Mouse (Mus musculus) bone marrow, adult 2 months (tissue): ENCODE results near the gene Icmt. TPM values are rescaled to one million over a fixed set of nuclear protein-coding genes. Genes with fewer than 3 reads are reported as not detected.

ENCODE experiments used
- H3K27ac ChIP-seq: fragments of 200-500 bp; 2 replicates; pipeline ENCODE4 v1.5.1; 2012; ENCODE audit warnings: low read depth, mild to moderate bottlenecking, control low read depth, inconsistent platforms, low read length; ENCODE audit not compliant: control insufficient read depth, poor library complexity, insufficient read depth
- H3K4me1 ChIP-seq: fragments of 200-500 bp; 2 replicates; pipeline ENCODE4 v1.6.1; 2011; ENCODE audit warnings: low read length; ENCODE audit not compliant: control insufficient read depth, insufficient read depth
- H3K4me3 ChIP-seq: fragments of 200-500 bp; replicated peaks from 2 replicates; pipeline ENCODE3; 2011; ENCODE audit warnings: mild to moderate bottlenecking, low read depth, low read length, control low read depth; ENCODE audit not compliant: control insufficient read depth
- CTCF ChIP-seq: fragments of 200-500 bp; IDR thresholded peaks from 2 replicates; pipeline ENCODE4 v1.5.1; 2011; ENCODE audit warnings: low read length, control low read depth; ENCODE audit not compliant: control insufficient read depth, insufficient read depth
- POLR2A ChIP-seq: fragments of 200-500 bp; IDR thresholded peaks from 2 replicates; pipeline ENCODE4 v1.6.1; 2011; ENCODE audit warnings: low read depth, mild to moderate bottlenecking, control low read depth, low read length, borderline replicate concordance; ENCODE audit not compliant: control insufficient read depth
- WGBS: fragments of 180-500 bp; shearing (Covaris S2); methylation state at CpG from one replicate; pipeline ENCODE4 v1.1.7; 2018; 5-methylcytosine and 5-hydroxymethylcytosine counted together
- polyA plus RNA-seq: library from polyadenylated mRNA; stranded (reverse); fragments of >200 nt; gene quantifications from 2 replicates; pipeline ENCODE4 v1.2.4, GENCODE M21; 2011; ENCODE audit warnings: low replicate concordance; ENCODE audit not compliant: missing spikeins, insufficient read depth, insufficient read length

The Icmt gene
- polyA plus RNA-seq, 1 experiment, result 5.0 TPM

- WGBS, result 91% methylated on average over 12 of the region's 12 CpGs
- TF ChIP-seq CTCF (no peak), POLR2A (no peak)
- Histone ChIP-seq H3K4me3 (no peak overlapping the region), H3K4me1 (no peaks in the 10 kb centered on the region), H3K27ac (no peak overlapping the region)
Observed at GRCm38 (mm10) chr4:152333587-152333986, 36.6 kb downstream of the Icmt start.

DNA sequence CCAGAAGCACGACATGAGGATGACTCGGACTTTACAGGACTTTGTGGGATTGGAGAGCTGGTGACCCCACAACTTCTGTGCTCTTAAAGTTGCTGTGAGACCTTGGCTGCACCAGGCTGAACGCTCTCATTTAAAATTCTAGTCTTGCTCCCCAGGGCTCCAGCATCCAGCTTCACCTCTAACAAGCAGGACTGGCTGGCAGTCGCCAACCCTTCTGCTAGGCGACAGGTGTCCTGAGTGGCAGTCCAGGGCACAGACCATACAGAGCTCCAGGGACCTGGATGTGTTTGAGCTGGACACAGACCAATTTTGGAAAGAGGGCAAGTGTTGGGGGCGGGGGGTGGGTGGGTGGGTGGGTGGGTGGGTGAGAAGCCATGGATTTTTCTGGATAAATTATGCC, 40.7 kb downstream of the Icmt start:
- TF ChIP-seq CTCF (no peak), POLR2A (no peak)
- Histone ChIP-seq H3K4me3 (no peak overlapping the region), H3K4me1 (no peaks in the 10 kb centered on the region), H3K27ac (no peak overlapping the region)
- 50% methylated on average over 6 of the region's 6 CpGs for WGBS

DNA sequence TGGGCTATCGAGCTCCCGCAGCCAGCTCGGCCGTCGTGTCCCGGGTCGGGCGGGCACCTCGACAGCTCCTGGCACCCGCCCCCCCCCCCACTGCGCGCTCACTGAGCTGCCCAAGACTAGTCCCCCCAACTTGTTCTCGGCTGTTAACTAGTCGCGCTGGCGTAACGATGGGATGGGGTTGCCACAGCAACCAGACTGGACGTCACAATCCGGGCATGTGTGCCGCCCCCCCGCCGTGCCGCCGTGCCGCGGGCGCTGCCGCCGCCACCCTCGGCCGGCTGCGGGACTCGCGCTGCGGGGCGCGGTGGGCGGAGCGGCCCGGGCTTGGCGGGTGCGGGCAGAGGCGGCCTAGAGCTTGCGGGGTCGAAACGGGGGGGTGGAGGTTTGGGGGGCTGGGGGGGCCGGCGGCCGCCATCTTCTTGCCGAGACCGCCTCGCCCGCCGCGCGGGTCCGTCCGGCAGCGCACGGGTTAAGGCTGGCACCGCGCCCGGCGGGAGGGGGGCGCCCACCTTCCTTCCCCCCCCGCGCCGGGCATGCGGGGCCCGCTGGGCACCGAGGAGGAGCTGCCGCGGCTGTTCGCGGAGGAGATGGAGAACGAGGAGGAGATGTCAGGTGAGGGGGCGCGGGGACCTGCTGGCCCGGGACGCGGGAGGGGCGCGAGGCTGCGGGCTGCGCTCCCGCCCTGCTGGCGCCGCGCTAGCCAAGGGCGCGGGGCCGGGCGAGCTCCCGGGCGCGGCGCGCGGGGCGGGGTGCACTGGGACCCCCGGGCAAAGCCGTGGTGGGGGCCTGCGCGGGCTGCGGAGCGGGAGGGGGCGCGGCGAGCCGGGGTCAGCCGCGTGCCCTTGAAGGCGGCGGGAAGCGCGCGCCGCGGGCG, 41.6 kb downstream of the Icmt start, which contains the start of gene Chd5:
Chd5 (plus strand) TSS at position 233 of the 874 bp plus-strand sequence.
- Histone ChIP-seq H3K4me3 (no peak within 1 kb of the TSS), H3K27ac (no peak within 1 kb of the TSS), H3K4me1 (no peaks in the 10 kb centered on the region)
- no peak for TF ChIP-seq CTCF
- WGBS, result 3% methylated on average over 115 of the region's 120 CpGs

DNA sequence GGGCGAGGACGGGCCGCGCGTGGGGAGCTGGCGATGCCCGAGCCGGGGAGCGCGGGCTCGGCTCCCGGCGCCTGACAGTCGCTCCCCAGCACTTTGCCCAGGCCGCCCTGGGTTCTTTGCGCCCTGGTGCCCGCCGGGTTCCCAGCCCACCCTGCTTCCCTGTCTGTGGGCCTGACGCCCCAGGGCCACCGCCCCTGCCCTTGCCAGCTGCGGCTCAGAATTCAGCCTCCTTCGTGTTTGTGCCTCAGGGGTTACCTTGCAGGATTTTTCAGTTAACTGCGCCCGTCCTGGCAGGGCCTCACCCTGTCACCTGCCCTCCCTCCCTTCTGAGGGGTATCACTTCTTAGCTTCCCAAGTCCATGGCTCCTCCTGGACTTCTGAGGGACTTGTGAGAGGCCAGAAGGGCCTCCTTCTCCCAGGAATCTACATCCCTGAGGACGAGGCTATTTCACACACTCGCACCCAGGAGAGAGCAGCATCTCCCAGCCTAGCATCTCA, 42.3 kb downstream of the Icmt start:
- WGBS, result 8% methylated on average over 25 of the region's 26 CpGs
- TF ChIP-seq POLR2A, result no peak
- TF ChIP-seq CTCF, result no peak
- Histone ChIP-seq H3K27ac (no peak overlapping the region), H3K4me3 (no peak overlapping the region), H3K4me1 (no peaks in the 10 kb centered on the region)

DNA sequence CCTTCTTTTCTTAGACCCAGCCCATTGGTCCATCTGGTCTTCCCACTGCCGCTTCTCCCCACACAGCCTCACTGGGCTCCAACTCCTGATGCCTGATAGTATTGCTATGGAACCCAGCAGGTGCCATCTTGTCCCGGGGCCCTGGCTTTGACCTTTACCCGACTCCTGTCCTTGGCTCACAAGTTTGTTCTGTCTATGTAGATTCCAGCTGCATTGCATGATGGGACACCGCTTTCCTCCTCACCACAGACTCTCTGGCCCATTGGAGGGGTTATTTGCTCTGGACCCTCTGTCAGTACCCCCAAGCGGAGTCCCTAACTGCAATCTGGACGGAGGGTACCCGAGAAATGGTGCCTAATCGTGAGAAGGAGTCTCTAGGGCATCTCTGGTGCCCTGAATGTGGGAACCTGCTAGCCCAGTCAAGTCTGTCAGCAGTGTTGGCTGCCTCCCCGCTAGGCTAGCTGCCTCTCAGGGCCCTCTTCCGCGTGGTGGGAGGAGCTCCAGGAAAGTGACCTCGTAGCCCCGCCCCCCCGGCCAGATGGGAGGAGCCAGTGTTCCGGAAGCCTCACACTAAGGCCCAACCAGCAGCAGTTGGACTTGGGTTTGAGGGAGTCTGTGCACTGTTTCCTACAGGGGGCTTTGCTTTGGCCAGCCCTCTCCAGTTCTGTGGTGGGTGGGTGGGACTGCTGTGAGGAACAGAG, 43.7 kb downstream of the Icmt start:
- TF ChIP-seq POLR2A (no peak), CTCF (no peak)
- WGBS, result 43% methylated on average over 15 of the region's 15 CpGs
- Histone ChIP-seq H3K4me3 (no peak overlapping the region), H3K4me1 (no peaks in the 10 kb centered on the region), H3K27ac (no peak overlapping the region)

DNA sequence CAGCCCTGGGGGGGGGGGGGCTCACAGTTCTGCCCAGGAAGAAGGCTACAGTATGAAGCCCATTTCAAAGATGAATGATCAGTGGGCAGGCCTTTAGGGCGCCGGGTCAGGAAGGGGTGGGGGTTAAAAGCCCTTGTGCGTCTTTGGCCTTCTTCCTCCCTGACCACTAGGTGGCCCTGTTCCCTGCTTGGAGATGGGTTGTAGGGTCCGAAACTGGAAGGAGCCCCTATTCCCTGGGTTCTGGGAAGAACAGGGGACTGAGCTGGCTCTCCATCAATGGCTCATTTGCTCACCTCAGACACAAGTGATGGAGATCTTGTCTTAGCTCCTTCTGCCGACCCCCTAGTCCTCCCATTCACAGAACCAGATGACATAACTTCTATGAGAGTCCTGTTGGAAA, 46.3 kb downstream of the Icmt start:
- WGBS, result 8% methylated on average over 5 of the region's 5 CpGs
- H3K4me1 ChIP-seq, result no peaks in the 10 kb centered on the region
- no peak overlapping the region for H3K4me3 ChIP-seq
- TF ChIP-seq POLR2A, result no peak
- peak; percentile 62; the same call in 1 of the 2 replicates for TF ChIP-seq CTCF
- H3K27ac ChIP-seq, result no peak overlapping the region

- WGBS, result 27% methylated on average over 7 of the region's 7 CpGs
- no peak for TF ChIP-seq POLR2A
- no peak for TF ChIP-seq CTCF
- H3K4me3 ChIP-seq, result no peak overlapping the region
- no peaks in the 10 kb centered on the region for H3K4me1 ChIP-seq
- H3K27ac ChIP-seq, result no peak overlapping the region
Observed at GRCm38 (mm10) chr4:152344651-152345050, 47.6 kb downstream of the Icmt start.

DNA sequence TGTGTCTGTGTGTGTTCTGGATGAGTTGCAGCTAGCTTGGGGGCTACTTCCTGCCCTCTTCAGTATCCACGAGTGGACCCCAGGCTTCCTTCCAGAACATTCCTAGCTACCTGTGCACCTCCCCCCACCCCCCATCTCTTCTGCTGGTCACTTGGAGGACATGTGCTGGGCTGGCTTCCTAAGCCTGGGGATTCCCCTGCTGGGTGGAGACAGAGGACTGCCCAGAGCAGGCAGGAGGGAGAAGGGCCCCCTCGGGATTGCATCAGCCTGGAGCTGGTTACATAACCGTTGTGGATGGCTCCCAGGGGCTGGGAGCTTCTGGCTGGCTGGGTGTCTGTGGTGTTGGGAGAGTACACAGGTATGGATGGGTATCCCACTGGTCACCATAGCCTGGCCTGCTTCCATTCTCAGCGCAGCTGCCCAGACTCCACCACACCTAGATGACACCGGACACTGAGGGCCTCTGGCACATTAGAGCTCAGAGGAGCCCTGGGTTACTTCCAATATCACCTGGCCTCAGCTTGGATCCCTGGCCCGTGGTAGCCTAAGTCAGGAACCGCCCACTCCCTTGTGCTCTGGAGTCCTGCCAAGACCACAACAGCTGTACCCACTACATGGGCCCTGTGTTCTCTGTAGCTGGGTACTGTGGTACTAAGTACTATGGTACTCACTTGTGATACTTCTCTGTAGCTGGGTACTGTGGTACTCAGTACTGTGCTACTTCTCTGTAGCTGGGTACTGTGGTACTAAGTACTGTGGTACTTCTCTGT, 48.3 kb downstream of the Icmt start:
- Histone ChIP-seq H3K27ac (no peak overlapping the region), H3K4me1 (no peaks in the 10 kb centered on the region), H3K4me3 (no peak overlapping the region)
- WGBS, result 27% methylated on average over 7 of the region's 7 CpGs
- no peak for TF ChIP-seq CTCF
- TF ChIP-seq POLR2A, result no peak
